Mouse (Mus musculus) cerebellum, adult 11-12 months (tissue): ENCODE measurements around the gene Lamc1.

Experiments
- DNase-seq: peaks from one replicate; pipeline ENCODE4 v3.0.0; 2022

Gene Lamc1

DNA sequence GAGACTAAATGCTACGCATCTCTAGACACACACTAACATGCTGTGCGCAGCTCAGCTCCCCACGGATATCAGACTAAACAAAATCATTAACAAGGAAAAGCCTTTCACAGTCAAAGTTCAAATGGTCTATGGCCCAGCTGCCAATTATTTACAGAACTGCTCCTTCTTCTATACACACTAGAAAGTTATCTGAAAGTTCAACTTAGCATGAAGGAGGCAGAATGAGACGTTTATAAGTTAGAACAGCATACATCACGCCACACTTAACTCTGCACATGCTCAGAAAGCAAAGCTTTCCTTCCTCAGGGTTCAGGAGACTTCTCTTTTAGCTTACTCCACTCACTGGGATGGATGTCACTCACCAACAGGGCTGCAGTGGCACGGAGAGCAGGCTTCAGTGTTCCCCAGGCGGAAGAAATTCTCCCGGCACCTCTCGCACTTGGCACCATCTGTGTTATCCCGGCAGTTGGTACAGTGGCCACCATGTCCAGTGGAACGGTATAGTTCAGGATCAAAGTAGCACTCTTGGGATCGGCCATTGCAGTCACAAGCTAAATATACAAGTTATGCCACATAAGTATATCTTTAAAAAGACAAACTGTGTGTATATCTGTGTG lies 80.9 kb downstream of the Lamc1 start:
- no peak for DNase-seq

DNA sequence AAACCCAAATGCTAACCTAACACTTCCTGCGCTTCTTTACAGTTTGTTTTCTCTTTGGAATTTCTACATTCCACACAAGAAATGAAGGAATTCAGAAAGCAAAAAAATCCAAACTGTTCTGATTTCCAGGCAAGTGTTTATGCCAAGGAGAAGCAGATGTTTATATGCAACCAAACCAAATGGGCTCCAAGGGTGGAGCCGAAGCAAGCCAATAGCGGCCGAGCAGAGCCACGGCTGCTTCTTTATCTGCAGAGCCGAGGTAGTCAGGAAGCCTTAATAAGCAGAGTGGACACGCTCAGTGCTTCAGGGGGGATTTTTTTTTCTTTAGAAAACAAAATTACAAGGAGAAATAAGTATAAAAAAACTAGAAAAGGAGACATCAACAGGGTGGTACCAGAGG lies 91.2 kb downstream of the Lamc1 start:
- no peak for DNase-seq

DNA sequence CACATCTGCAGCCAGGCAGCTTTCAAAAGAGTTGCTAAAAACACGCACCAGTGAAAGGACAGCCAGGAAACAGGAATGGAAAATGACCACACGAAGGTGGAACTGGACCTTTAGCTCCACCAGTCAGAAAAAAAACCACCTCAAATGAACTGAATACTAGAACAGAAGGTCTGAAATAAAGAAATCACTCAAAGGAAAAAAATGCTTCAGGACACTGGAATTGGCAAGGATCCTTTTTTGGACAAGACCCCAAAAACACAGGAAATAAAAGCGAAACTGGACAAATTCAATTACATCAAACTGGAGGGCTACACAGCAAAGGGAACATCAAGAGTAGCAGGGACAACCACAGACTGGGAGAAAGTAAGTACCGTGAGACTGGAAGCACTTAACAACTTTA lies 97.0 kb downstream of the Lamc1 start:
- DNase-seq, result no peak

DNA sequence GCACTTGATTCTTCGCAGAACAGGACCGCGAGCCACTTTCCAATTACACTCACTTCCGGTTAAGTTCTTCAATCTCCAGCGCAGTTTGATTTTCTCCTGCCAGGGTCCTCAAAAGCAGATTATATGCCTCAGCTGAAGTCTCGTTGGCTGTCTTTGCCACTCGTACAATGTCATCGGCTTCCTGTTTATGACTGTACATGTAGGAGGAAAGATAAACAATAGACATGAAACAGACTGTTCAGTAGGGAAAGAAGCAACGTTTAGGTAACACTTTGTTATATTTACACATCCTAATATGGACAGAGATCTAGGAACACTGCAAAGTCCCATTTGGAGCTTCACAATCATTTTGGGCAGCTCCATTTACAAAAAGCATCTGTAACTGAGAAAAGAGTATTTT lies 100.9 kb downstream of the Lamc1 start:
- DNase-seq, result no peak

DNA sequence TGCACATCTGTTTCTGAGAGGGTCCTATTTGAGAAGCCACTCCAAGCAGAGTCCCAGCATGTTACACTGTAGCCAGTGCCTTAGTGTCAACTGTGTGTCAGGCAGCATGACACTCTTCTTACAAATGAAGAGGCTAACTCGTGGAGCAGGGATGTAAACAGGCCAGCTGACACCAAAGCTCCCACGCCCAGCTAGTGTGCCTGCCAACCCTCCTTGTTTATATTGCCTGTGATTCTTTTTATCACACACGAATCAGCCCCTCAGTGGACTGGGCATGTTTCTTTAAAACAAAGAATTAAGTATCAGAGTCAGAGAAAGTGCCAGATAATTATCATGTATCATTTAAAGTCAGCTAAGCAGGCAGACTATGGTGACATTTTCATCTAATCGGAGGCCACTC lies 104.7 kb downstream of the Lamc1 start:
- DNase-seq, result no peak

DNA sequence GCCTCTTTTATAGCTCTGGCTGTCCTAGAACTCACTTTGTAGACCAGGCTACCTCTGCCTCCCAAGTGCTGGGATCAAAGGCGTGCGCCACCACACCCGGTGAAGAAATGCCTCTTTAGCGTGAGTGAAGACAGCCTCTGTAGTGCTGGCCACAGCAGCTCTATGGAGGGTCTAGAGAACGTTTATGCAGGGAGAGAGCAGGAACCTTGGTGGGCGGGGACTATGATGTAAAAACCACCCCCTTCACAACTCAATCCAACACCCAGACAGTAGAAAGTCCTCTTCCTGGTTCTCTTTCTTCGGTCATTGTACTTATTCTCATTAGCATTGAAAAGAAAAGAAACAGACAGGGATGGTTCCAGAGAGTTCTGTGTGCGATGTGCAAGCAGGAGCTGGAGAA lies 105.5 kb downstream of the Lamc1 start:
- DNase-seq, result no peak

DNA sequence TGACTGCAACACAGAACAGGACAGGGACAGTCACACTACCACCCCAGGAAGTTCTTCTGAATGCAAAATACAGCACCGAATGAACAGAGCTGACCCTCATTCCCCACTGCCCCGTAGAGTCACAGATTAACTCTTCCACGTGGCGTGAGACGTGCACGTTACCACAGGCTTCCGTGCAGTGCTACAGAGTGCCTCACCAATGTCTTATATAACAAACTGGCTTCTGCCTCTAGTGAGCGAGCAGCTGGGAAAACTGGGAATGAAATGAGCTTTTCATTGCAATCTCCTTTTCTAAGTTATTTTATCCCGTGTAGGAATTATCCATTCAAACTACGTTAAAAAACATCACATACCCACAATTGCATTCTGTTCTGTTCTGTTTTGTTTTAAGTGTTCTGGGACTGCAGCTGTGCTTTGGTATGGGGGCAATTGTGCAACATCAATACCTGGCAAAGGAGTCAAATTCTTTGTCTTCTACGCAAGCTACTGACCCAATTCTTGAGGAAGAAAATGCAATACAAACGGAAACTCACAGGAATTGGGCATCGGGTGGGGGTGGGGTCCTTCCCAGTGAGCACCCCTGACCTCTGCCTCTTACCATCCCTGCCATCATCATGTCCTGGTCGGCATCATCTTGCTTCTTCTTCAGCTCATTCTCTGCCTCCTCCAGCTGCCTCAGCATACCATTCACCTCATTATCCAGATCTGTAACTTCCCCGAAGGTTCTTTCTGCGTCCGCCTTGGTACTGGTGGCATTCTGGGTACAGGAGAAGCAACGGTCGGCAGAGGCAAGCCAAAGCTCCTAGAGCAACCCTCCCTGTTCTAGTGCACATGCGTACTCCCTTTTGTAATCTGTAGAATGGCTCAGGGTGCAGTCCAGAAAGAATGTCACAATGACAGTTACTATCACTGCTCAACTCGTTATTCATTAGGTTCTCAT lies 106.5 kb downstream of the Lamc1 start:
- no peak for DNase-seq

DNA sequence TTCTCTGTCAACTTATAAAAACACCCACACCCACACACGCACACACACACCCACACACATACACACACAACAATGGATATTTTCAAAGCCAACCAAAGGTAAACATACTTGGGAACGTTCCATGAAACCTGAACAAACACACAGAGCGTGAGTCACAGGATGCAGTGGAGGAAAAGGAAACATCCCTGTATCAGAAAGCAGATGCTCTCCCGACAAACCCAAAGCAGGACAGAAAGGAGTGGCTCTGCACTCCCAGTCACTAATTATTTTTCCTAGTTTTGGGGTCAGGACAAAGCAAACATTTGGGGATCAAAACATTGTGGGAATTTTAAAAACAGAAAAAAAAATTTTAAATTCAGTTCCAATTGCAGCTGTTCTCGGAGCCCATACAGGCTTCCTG lies 108.3 kb downstream of the Lamc1 start:
- no peak for DNase-seq

DNA sequence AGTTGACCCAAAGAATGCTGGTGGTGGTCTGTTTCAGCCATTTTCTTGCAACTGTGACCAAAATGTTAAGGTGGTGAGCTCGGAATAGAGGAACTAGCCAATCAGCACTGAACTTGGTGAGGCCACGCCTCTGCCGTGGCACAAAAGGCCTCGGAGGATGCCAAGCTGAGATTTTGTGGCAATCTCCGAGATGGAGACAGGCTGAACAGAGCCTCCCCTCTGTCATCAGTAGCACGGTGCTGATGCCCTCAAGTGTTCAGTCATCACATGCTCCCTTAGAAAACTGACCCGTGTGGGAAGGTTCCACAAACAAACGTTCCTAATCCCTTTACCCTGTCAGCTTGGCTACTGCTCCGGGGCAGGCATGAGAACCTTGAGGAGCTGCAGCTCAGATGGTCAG lies 113.2 kb downstream of the Lamc1 start:
- peak; percentile 12 for DNase-seq

DNA sequence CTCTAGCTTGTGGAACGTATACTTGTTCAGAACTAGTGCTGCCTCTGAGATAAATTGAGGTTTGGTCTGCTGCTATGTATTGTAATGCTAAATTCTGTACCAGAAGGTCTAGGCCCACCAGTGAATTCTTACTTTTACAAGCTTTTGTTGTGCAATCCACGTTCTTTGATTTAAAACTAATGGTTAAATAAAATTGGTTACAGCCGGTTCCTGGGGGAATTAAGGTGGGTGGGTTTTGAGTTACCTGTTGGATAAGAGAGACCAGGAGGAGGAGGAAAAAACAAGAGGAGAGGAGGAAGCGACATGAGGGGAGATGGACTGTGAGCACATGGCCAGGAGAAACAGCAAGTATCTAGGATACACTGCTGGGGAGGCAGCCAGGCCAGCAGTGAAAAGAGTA lies 116.1 kb downstream of the Lamc1 start:
- no peak for DNase-seq

DNA sequence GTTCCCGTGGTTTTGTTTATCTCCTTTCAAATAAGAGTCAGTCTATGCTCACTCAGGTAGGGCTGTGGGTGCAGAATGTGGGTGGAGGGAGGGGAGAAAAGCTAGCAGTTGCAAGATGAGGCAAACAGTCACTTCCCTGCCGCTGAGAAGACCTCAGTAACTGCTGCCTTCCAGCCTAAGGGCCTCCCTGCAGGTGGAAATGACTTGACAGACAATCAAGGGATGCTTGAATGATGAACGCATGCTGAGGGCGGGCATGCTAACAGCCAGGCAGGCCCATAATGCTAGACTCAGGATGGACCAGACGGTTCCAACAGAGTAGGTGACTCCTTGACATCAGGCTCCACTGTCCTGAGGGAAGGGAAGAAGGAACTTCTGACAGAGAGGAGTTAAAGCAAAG lies 116.9 kb downstream of the Lamc1 start:
- DNase-seq, result no peak

DNA sequence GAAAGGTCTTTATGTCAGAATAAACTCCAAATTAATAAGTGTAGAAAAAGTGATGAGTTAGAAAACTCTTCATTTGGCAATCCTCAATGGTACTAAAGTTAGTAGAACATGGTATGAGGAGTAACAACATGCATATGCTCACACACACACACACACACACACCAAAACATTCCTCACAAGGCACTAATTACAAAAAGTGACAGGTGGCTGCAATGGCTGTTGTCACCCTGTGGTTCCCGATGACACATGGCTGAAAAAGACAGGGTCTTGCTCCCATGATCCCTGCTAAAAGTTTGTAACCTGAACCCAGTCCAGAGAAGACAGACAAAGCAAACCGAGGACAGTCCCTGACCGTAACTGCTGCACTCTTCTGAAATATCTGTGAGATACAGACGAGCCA lies 121.6 kb downstream of the Lamc1 start:
- no peak for DNase-seq

DNA sequence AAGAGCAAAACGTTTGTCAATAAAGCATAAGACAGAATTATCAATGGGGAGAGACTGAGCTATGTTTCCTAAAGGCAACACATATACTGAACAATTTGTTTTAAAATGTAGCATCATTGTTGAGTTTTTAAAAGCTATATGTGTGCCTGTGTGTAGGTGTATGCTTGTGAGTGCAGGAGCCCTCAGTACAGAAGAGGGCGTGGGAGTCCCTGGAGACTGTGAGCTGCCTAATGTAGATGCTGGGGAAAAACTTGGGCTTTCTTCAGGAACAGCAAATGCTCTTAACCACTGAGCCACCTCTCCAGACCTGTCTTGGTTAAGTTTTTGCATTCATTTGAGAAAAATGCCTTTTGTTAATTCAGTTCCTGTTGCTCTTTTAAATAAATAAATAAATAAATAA lies 122.4 kb downstream of the Lamc1 start:
- DNase-seq, result no peak

DNA sequence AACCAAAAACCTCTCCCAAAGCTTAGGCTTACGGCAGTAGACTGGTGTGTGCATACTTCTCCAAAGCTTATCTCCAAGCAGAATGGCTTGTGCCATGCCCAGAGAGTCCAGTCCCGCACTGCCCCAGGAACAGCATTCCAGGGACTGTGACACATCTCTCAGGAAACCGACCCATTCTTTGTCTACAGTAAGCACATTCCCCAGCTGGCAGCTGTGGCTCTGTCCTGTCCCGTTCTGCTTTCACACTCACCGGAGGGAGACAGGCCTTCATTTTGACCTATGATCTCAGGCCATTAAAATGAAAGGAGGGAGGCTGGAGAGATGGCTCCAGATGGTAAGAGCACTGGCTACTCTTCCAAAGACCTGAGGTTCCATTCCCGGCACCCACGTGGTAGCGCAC lies 130.4 kb downstream of the Lamc1 start:
- no peak for DNase-seq

DNA sequence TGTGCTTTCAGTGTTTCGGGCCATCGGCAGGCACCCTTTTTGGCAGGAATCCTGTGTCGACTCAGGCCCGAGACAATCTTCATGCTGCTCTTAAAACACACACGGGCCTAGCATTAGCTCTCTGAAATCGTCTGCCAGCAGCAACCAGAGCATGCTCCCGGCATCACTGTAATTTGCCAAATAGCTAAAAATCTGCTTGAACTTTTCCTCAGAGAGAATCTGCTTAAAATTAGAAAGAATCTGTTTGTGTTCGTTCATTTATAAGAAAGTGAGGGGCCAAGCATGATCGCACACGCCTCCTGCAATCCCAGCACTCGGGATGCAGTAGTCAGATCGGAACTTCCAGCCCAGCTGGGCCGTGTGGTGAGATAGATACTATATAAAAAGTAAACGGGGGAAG lies 131.1 kb downstream of the Lamc1 start:
- DNase-seq, result no peak

DNA sequence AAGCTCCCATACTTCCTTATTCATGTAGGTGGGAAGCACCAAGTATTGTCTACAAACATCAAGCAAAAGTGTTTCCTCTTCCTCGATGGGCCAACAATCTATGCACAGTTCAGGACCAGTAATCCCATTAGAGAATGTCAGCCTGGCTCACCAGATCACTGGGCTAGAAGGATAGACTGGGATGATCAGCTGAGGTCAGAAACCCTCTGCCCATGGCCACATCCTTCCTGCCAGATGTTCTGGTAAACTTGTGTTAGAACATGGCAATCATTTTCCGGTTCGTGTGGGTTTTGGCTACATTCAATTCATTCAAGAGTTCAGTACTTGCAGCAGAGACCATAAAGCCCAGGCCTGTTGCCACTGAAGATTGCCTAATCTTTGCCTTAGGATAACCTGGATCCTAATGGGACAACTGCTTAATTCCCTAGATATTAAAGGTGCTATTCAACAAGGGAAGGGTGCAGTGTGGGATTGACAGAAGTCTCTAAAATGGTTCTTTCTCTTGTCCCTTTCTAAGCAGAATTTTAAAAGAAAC lies 135.2 kb downstream of the Lamc1 start:
- no peak for DNase-seq

DNA sequence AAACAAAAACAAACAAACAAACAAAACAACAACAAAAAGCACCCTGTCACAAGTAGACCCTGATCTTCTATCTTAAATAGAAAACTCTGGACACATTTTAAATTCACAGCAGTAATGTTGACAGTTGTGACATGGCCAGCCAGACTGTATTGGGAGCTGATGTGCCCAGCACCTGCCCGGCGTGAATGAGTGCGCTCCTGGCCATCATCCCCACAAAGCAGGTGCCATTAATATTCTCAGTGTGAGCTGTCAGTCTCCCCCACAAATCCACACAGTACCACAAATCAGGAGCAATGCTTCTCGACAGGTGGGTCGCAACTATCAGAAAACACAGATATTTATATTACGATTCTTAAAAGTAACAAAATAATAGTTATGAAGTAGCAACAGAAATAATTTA lies 139.6 kb downstream of the Lamc1 start:
- no peak for DNase-seq

DNA sequence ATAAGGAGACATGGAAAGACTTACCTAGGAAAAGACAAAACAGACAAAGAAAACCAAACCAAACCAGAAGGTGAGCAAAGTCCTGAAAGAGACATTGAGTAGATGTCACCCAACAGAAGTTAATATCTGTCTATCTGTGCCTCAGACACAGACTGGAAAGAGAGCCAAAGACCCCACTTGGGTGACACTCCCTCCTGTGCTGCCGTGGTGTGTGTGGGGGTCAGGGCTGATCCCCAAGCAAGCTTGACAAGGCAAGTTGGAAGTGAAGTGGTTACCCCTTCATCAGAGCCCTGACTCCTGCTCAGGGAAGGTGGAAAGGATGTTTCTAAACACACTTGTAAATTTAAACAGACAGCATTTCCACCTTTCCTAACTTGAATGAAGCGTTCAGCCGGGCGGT lies 140.2 kb downstream of the Lamc1 start:
- DNase-seq, result no peak

DNA sequence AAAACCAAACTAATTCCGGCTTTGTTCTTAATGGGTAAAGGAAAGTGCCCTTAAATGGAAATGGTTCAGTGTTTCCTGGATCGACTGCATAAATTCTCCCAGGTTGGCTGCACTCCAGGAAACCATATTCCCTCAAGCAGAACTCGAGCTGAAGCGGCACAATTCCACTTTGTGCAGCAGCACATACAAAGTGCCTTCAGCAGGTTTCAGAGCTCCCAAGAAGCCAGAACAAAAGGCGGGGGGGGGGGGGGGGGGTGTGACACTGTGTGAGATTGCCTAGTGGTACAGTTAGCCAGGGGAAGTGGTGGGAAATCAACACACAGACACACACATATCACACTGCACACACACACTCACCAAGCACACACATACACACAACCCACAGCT lies 140.7 kb downstream of the Lamc1 start:
- no peak for DNase-seq

DNA sequence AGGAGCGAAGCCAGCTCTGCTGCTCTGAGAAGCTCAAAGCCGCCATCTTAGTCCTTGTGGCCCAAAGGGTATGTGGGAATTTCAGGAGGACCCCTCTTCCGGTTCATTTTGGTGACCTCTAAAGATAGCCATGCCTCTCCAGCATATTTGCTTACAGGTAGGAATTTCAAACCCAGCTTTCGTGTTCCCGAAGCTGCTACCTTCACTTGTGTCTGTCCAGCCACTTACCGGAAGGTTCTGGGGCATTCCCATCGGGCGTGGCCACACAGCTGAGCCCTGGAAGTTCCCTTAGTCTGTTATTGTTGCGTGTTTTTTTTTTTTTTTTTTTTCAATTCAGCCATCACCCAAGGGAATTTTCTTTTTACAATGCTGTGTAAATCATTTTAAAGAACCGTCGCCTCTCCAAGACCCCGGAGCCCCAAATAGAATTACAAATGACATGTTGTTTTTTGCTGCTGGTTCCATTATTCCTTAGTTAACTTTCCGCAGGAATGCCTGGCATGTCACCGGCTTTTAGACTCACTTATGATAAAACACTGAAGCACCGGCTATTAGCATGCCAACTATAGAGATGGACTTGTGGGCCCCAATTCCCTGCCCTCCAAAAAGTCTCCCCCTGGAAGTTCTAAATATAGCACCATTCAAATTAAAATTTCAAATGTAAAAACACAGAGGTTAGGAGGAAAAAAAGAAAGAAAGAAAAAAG lies 141.2 kb downstream of the Lamc1 start:
- no peak for DNase-seq

DNA sequence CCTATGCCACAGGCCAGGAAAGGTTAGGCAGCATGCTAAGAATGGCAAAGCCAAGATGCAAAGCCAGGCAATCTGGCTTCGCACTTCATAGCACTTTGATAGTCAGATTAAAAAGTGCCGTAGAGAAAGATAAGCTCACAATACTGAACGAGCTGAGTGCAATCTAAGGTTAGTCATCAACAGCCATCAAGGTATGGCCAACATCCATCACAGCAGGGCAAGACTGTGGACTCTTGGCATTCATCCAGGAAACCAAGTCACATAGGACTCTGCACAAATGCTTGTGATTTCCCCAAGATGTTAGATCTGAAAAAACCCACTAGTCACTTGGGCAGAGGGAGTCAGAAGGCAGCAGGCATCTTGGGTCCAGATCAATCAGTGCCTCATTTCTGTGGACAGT lies 144.5 kb downstream of the Lamc1 start:
- DNase-seq, result no peak

DNA sequence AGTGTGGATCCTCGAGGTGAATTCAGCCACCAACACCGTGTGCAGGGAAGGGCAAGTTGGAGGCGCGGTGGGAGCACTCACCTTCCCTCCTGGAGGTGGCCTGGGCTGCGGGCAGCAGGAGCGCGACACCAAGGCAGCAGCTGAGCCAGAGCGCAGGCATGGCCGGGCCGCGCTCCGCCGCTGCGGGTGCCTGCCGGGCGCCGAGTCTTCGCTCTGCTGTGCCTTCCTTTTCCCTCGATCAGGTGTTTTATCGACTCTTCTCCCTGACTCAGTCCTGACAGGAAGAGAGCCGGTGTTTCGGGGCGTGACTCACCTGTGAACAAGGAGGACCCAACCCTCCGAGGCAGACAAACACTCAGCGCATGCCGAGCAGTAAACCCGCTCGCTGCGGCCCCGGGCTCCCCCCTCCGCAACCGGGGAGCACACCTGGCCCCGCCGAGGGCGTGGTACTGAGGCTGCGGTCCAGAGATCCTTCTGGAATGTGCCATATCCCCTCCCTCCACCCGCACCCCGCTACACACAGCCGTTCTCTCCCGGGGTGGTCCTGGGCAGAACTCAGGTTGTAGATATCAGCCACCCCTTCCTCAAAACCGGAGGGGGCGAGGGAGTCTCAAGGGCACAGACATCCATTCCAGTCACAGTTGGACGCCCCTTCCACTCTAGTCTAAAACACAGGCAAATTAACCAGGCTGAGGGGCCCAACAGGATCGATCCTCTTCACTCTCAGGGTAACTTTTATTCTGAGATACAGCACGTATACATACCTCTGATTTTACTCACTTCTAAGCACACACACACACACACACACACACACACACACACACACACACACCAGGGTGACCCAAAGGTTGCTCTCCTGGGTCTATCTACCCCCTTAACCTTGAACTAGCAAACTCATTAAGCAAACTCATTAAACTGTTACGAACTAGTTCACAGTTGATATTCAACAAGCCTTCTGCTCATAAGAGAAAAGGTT lies 146.5 kb downstream of the Lamc1 start, which contains the start of gene Lamc2:
Gene Lamc2 (minus strand): TSS at position 620 of the 976 bp plus-strand sequence.
- DNase-seq, result peak; percentile 10
